Mouse (Mus musculus) cerebellum, adult 2 months (tissue): ENCODE measurements around the gene Npff. TPM values are rescaled to one million over a fixed set of nuclear protein-coding genes. Genes with fewer than 3 reads are reported as not detected.
A peak's percentile ranks its signal among the peaks of the same experiment; 100 is the strongest.

ENCODE experiments used
- DNase-seq, 2 experiments: peaks; one replicate each; pipeline ENCODE4 v3.0.0; 2021
- H3K27ac ChIP-seq: fragments of 200-500 bp; 2 replicates; pipeline ENCODE4 v1.5.1; 2012; ENCODE audit warnings: low read length, control low read depth, inconsistent platforms; ENCODE audit not compliant: insufficient read depth
- H3K27me3 ChIP-seq: fragments of 200-500 bp; 2 replicates; pipeline ENCODE4 v1.6.1; 2012; ENCODE audit warnings: inconsistent platforms, mild to moderate bottlenecking, low read length, moderate library complexity; ENCODE audit not compliant: control insufficient read depth, insufficient read depth
- H3K4me1 ChIP-seq: fragments of 200-500 bp; 2 replicates; pipeline ENCODE4 v1.6.1; 2011; ENCODE audit warnings: low read length; ENCODE audit not compliant: control insufficient read depth, insufficient read depth
- H3K4me3 ChIP-seq: fragments of 200-500 bp; replicated peaks from 2 replicates; pipeline ENCODE3; 2011; ENCODE audit warnings: mild to moderate bottlenecking, low read depth, low read length, control low read depth; ENCODE audit not compliant: insufficient read depth
- CTCF ChIP-seq: fragments of 200-500 bp; IDR thresholded peaks from 2 replicates; pipeline ENCODE4 v1.5.1; 2011; ENCODE audit warnings: low read depth, mild to moderate bottlenecking, control low read depth, low read length, moderate library complexity, borderline replicate concordance; ENCODE audit not compliant: insufficient read depth
- POLR2A ChIP-seq: fragments of 200-500 bp; IDR thresholded peaks from 2 replicates; pipeline ENCODE4 v1.6.1; 2011; ENCODE audit warnings: low read length, control low read depth, borderline replicate concordance; ENCODE audit not compliant: insufficient read depth
- WGBS: fragments of 180-500 bp; shearing (Covaris S2); methylation state at CpG from one replicate; pipeline ENCODE4 v1.1.7; 2018; 5-methylcytosine and 5-hydroxymethylcytosine counted together
- polyA plus RNA-seq: library from polyadenylated mRNA; depleted of rRNA; stranded (reverse); fragments of >200 nt; gene quantifications from 2 replicates; pipeline ENCODE4 v1.2.3, GENCODE M21; 2012; rRNA removed

The Npff gene
- 8.5 and 10.4 TPM in 2 replicates for polyA plus RNA-seq

- Histone ChIP-seq H3K4me1 (peaks cover 30% of the 10 kb centered on the region), H3K4me3 (no peak within 1 kb of the TSS), H3K27ac (peak within 1 kb of the TSS; percentile 36), H3K27me3 (no peaks in the 10 kb centered on the region)
- peak; percentile 84 to 89 for DNase-seq
- TF ChIP-seq POLR2A (no peak), CTCF (peak; percentile 87)
- 4% methylated on average over 3 of the region's 3 CpGs for WGBS
Measured at GRCm38 (mm10) chr15:102524892-102525485, at the start of gene Npff. Npff (minus strand) TSS chr15:102524942.

GRCm38 (mm10) chr15:102572081-102572480, 47.3 kb upstream of the Npff start:
- TF ChIP-seq CTCF (no peak), POLR2A (no peak)
- Histone ChIP-seq H3K4me3 (no peak overlapping the region), H3K27me3 (no peaks in the 10 kb centered on the region), H3K4me1 (no peaks in the 10 kb centered on the region), H3K27ac (no peak overlapping the region)
- WGBS: 83% methylated on average over 3 of the region's 3 CpGs
- no peak for DNase-seq

DNA sequence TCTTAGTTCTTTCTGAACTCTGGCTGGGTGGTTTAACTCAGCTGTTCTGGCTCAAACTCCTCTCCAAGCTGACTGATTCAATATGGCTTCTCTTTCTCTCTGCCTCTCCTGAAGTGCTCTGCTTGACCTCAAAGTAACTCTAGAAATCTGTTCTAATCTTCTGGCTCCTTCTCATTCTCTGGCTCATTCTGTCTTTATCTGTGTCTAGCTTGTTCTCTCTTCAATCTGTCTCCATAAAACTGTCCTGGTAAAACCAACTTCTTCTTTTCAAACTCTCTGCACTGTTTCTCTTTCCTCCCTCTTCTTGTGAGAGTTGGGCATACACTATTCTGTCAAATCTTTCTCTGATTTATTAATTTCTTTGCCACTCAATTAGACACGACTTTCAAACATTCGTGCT, 43.1 kb upstream of the Npff start:
- Histone ChIP-seq H3K27ac (no peak overlapping the region), H3K4me3 (no peak overlapping the region), H3K4me1 (peaks cover 2% of the 10 kb centered on the region; the same call in 1 of the 2 replicates), H3K27me3 (no peaks in the 10 kb centered on the region)
- DNase-seq: no peak
- WGBS: 91% methylated on average over 2 of the region's 2 CpGs
- no peak for TF ChIP-seq POLR2A
- no peak for TF ChIP-seq CTCF

- Histone ChIP-seq H3K4me1 (peaks cover 2% of the 10 kb centered on the region; the same call in 1 of the 2 replicates), H3K27me3 (no peaks in the 10 kb centered on the region), H3K27ac (peak overlapping the region; percentile 66; the same call in 1 of the 2 replicates), H3K4me3 (no peak overlapping the region)
- WGBS: 10% methylated on average over 5 of the region's 5 CpGs
- TF ChIP-seq CTCF (no peak), POLR2A (no peak)
- peak in 1 of 2 experiments; percentile 65 for DNase-seq
Measured at GRCm38 (mm10) chr15:102563681-102564080, 38.9 kb upstream of the Npff start.

- WGBS: 72% methylated on average over 3 of the region's 3 CpGs
- Histone ChIP-seq H3K4me1 (peaks cover 2% of the 10 kb centered on the region; the same call in 1 of the 2 replicates), H3K4me3 (no peak overlapping the region), H3K27me3 (no peaks in the 10 kb centered on the region), H3K27ac (peak overlapping the region; percentile 66)
- no peak for TF ChIP-seq CTCF
- TF ChIP-seq POLR2A: no peak
- DNase-seq: no peak
Measured at GRCm38 (mm10) chr15:102563061-102563460, 38.3 kb upstream of the Npff start.

- 79% methylated on average over 1 of the region's 1 CpGs for WGBS
- H3K4me3 ChIP-seq: no peak overlapping the region
- no peaks in the 10 kb centered on the region for H3K27me3 ChIP-seq
- TF ChIP-seq POLR2A (no peak), CTCF (no peak)
- DNase-seq: no peak
- H3K4me1 ChIP-seq: peaks cover 2% of the 10 kb centered on the region; the same call in 1 of the 2 replicates
- peak overlapping the region; percentile 21; the same call in 1 of the 2 replicates for H3K27ac ChIP-seq
Measured at GRCm38 (mm10) chr15:102562491-102562890, 37.7 kb upstream of the Npff start.

DNA sequence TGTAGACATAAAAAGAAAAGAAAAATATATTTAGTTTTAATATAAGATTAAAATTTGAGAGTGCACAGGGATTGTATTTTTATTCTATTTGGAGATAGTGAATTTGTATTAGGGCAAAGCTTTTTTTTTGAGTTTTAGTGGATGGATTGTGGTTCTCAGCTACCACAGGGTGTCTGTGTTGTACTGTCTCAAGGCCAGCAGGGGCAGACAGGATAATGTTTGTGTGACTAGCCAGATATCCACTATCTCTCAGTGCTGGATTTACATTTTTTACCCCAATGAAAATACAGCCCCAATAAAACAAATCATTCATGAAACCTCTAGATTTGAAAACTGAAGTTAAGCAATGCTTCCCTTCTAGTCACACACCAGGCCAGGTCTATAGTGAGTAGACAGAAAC, 32.8 kb upstream of the Npff start:
- Histone ChIP-seq H3K27ac (no peak overlapping the region), H3K27me3 (no peaks in the 10 kb centered on the region), H3K4me1 (no peaks in the 10 kb centered on the region; the same call in 1 of the 2 replicates), H3K4me3 (no peak overlapping the region)
- TF ChIP-seq POLR2A (no peak), CTCF (peak; percentile 48)
- DNase-seq: peak in 1 of 2 experiments; percentile 59

GRCm38 (mm10) chr15:102555581-102555980, 30.8 kb upstream of the Npff start:
- no peak for DNase-seq
- Histone ChIP-seq H3K4me1 (no peaks in the 10 kb centered on the region; the same call in 1 of the 2 replicates), H3K4me3 (no peak overlapping the region), H3K27me3 (no peaks in the 10 kb centered on the region), H3K27ac (no peak overlapping the region)
- TF ChIP-seq POLR2A (no peak), CTCF (no peak)
- 100% methylated on average over 1 of the region's 1 CpGs for WGBS
